Mouse (Mus musculus): ENCODE results near the gene Tex19.2. TPM values are rescaled to one million over a fixed set of nuclear protein-coding genes. Genes with fewer than 3 reads are reported as not detected.

Gene Tex19.2
- 0.64 and 0.92 TPM in 2 replicates for total RNA-seq (2012; rRNA removed)
- 1.4 and 1.5 TPM in 2 replicates for total RNA-seq (2014; rRNA removed)
- polyA plus RNA-seq (2012; ENCODE audit: insufficient read length, low read depth) = 2.3 and 2.4 TPM in 2 replicates

- H3K4me1 ChIP-seq (ENCODE audit: control insufficient read depth in 1 of 2, insufficient read depth in 2 of 2) = peaks cover 0 to 13% of the 10 kb centered on the region in 2 experiments; a peak in 3 of 4 replicates
- DNase-seq (ENCODE audit: extremely low read depth) = no peak
- H3K79me2 ChIP-seq (replicated peaks; ENCODE audit: control insufficient read depth, extremely low read depth, insufficient read depth, poor library complexity, severe bottlenecking) = no peaks in the 10 kb centered on the region
- H3K9me3 ChIP-seq (replicated peaks; ENCODE audit: low read length) = no peaks in the 10 kb centered on the region
- dilution Hi-C loops (cut with MboI; ENCODE audit: extremely low pct_ligation_motif_present, extremely low pct_unique_long_range_greater_than_20kb, low sequenced_read_pairs) = no loop called here
- no peaks in the 10 kb centered on the region for H3K27me3 ChIP-seq (replicated peaks)
- H3K27ac ChIP-seq (ENCODE audit: insufficient read depth, low read depth) = no peak within 1 kb of the TSS
- TF ChIP-seq POLR2A (IDR thresholded peaks at IDR 0.05; ENCODE audit: low read depth, low read length) (no peak), KAT2A (IDR thresholded peaks at IDR 0.05; ENCODE audit: insufficient replicate concordance, low read length) (no peak), ZKSCAN1 (IDR thresholded peaks at IDR 0.05; ENCODE audit: borderline replicate concordance, low read depth, low read length) (no peak), MAZ (IDR thresholded peaks at IDR 0.05; ENCODE audit: low read depth, low read length) (no peak), CTCF (conservative IDR thresholded peaks at IDR 0.05 in 1 of 2, IDR thresholded peaks at IDR 0.05 in 1 of 2; ENCODE audit: low read depth in 2 of 2, low read length in 2 of 2) (no peak), CHD1 (IDR thresholded peaks at IDR 0.05; ENCODE audit: low read depth, low read length) (no peak), MAFK (IDR thresholded peaks at IDR 0.05; ENCODE audit: insufficient replicate concordance, low read length) (no peak), GABPA (IDR thresholded peaks at IDR 0.05; ENCODE audit: insufficient replicate concordance, low read depth, low read length) (no peak)
- no peak within 1 kb of the TSS for H3K9ac ChIP-seq (ENCODE audit: insufficient read depth, low read depth)
- H3K4me3 ChIP-seq (replicated peaks in 1 of 3; ENCODE audit: low read depth in 2 of 3, low read length in 2 of 3, poor library complexity in 1 of 3) = no peak within 1 kb of the TSS
- H3K4me2 ChIP-seq (ENCODE audit: insufficient read depth, low read depth, poor library complexity, severe bottlenecking) = no peak within 1 kb of the TSS
- no peaks in the 10 kb centered on the region for H3K36me3 ChIP-seq (replicated peaks in 1 of 2; ENCODE audit: control insufficient read depth in 1 of 2, insufficient read depth in 1 of 2, low read length in 1 of 2)
- in situ Hi-C loops (cut with MboI; ENCODE audit: low pct_ligation_motif_present, low pct_unique_long_range_greater_than_20kb, low sequenced_read_pairs) = no loop called here
Measured at GRCm38 (mm10) chr11:121118577-121118976, at the start of gene Tex19.2. Gene Tex19.2 (minus strand): TSS chr11:121118677.

GRCm38 (mm10) chr11:121163751-121164150, 45.3 kb upstream of the Tex19.2 start:
- H3K9ac ChIP-seq (ENCODE audit: insufficient read depth, low read depth) = no peak overlapping the region
- H3K4me2 ChIP-seq (ENCODE audit: insufficient read depth, low read depth, poor library complexity, severe bottlenecking) = no peak overlapping the region
- TF ChIP-seq HCFC1 (IDR thresholded peaks at IDR 0.05; ENCODE audit: low read depth, low read length) (no peak), TBP (conservative IDR thresholded peaks at IDR 0.05; ENCODE audit: low read depth, low read length) (no peak), JUND (conservative IDR thresholded peaks at IDR 0.05; ENCODE audit: low read depth, low read length) (no peak), CHD2 (IDR thresholded peaks at IDR 0.05; ENCODE audit: low read length) (no peak), RCOR1 (conservative IDR thresholded peaks at IDR 0.05; ENCODE audit: low read depth, low read length) (no peak), ZC3H11A (IDR thresholded peaks at IDR 0.05; ENCODE audit: low read depth, low read length) (no peak), MYC (IDR thresholded peaks at IDR 0.05; ENCODE audit: low read depth, low read length) (no peak), CHD1 (IDR thresholded peaks at IDR 0.05; ENCODE audit: low read depth, low read length) (no peak), USF1 (IDR thresholded peaks at IDR 0.05; ENCODE audit: low read depth, low read length) (no peak), ELF1 (IDR thresholded peaks at IDR 0.05; ENCODE audit: low read depth, low read length) (no peak), SMC3 (IDR thresholded peaks at IDR 0.05; ENCODE audit: low read depth, low read length) (no peak)
- H3K79me2 ChIP-seq (replicated peaks; ENCODE audit: control insufficient read depth, extremely low read depth, insufficient read depth, poor library complexity, severe bottlenecking) = no peaks in the 10 kb centered on the region
- no peaks in the 10 kb centered on the region for H3K36me3 ChIP-seq (replicated peaks in 1 of 2; ENCODE audit: control insufficient read depth in 1 of 2, insufficient read depth in 1 of 2, low read length in 1 of 2)
- H3K9me3 ChIP-seq (replicated peaks; ENCODE audit: low read length) = no peaks in the 10 kb centered on the region
- DNase-seq (ENCODE audit: extremely low read depth) = no peak
- in situ Hi-C loops (cut with MboI; ENCODE audit: low pct_ligation_motif_present, low pct_unique_long_range_greater_than_20kb, low sequenced_read_pairs) = no loop called here
- dilution Hi-C loops (cut with MboI; ENCODE audit: extremely low pct_ligation_motif_present, extremely low pct_unique_long_range_greater_than_20kb, low sequenced_read_pairs) = no loop called here
- H3K27ac ChIP-seq (ENCODE audit: insufficient read depth, low read depth) = no peak overlapping the region
- H3K4me1 ChIP-seq (ENCODE audit: control insufficient read depth in 1 of 2, insufficient read depth in 2 of 2) = no peaks in the 10 kb centered on the region
- peaks cover 8% of the 10 kb centered on the region for H3K27me3 ChIP-seq (replicated peaks)
- no peak overlapping the region for H3K4me3 ChIP-seq (replicated peaks in 1 of 3; ENCODE audit: low read depth in 2 of 3, low read length in 2 of 3, poor library complexity in 1 of 3)

All from CH12.LX (cell line).